Mouse (Mus musculus): ENCODE measurements around the gene Platr17.

DNA sequence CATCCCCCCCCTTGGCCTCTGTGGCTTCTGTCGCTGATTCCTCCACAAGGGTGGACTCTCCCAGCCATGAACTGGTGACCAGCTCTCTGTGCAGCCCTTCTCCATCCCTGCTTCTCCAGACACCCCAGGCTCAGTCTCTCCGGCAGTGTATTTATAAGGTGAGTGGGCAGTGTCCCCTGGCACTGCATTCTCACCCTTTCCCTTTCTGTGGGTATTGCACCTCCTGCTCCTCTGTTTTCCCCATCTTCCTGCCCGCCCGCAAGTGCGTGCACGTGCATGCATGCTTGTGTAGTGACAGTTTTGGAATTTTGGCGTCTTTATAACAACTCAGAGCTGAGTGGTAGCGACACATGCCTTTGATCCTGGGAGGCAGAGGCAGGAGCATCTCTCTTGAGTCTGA, 9.0 kb downstream of the Platr17 start:
- TF ChIP-seq POLR2A (IDR thresholded peaks at IDR 0.05; ENCODE audit: low read depth, low read length) (no peak), MAZ (IDR thresholded peaks at IDR 0.05; ENCODE audit: low read depth, low read length) (no peak), CTCF (conservative IDR thresholded peaks at IDR 0.05 in 1 of 2, IDR thresholded peaks at IDR 0.05 in 1 of 2; ENCODE audit: low read depth in 2 of 2, low read length in 2 of 2) (no peak), EP300 (IDR thresholded peaks at IDR 0.05; ENCODE audit: low read length) (no peak), ZKSCAN1 (IDR thresholded peaks at IDR 0.05; ENCODE audit: borderline replicate concordance, low read depth, low read length) (no peak), PAX5 (IDR thresholded peaks at IDR 0.05; ENCODE audit: low read length) (no peak), ETS1 (conservative IDR thresholded peaks at IDR 0.05; ENCODE audit: low read depth, low read length) (no peak), USF2 (conservative IDR thresholded peaks at IDR 0.05; ENCODE audit: low read depth, low read length) (no peak), USF1 (IDR thresholded peaks at IDR 0.05; ENCODE audit: low read depth, low read length) (no peak)

Measured in CH12.LX (cell line).